Mouse (Mus musculus) kidney, adult 2 months (tissue): ENCODE measurements around the gene Degs1.

ENCODE experiments used
- CTCF ChIP-seq: fragments of 200-500 bp; conservative IDR thresholded peaks from 2 replicates; pipeline ENCODE4 v1.5.1; 2011; ENCODE audit warnings: low read depth, mild to moderate bottlenecking, control low read depth, low read length, moderate library complexity, mixed read lengths; ENCODE audit not compliant: insufficient read depth, insufficient read length
- POLR2A ChIP-seq: fragments of 200-500 bp; IDR thresholded peaks from one replicate; pipeline ENCODE4 v1.6.1; 2011; ENCODE audit warnings: low read depth, low read length, control low read depth

DNA sequence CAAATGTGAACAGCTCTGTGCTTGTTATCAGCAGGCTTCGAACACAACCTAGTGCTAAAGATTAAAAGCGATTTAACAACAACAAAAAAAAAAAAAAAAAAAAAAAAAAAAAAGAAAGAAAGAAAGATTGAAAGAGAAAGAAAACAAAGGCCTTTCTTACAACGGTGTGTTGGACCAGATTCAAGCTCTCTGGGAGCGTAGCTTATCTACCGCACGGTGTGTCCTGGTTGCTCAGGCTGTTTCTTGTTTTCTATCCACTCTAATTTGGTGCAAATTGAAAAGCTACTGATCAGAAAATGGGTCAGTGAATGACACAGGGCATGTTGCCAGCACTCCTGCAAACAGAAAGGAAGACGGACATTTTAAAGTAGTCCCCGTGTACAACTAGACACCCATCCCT lies 33.3 kb downstream of the Degs1 start:
- TF ChIP-seq CTCF (no peak), POLR2A (no peak)
